Mouse (Mus musculus): ENCODE measurements around the gene Utp18.
A peak's percentile ranks its signal among the peaks of the same experiment; 100 is the strongest.
"Not testable (repeated sequence)": the region's sequence is repeated elsewhere in the genome, so short reads cannot be mapped to it uniquely, and the experiment has no call there.

The Utp18 gene

DNA sequence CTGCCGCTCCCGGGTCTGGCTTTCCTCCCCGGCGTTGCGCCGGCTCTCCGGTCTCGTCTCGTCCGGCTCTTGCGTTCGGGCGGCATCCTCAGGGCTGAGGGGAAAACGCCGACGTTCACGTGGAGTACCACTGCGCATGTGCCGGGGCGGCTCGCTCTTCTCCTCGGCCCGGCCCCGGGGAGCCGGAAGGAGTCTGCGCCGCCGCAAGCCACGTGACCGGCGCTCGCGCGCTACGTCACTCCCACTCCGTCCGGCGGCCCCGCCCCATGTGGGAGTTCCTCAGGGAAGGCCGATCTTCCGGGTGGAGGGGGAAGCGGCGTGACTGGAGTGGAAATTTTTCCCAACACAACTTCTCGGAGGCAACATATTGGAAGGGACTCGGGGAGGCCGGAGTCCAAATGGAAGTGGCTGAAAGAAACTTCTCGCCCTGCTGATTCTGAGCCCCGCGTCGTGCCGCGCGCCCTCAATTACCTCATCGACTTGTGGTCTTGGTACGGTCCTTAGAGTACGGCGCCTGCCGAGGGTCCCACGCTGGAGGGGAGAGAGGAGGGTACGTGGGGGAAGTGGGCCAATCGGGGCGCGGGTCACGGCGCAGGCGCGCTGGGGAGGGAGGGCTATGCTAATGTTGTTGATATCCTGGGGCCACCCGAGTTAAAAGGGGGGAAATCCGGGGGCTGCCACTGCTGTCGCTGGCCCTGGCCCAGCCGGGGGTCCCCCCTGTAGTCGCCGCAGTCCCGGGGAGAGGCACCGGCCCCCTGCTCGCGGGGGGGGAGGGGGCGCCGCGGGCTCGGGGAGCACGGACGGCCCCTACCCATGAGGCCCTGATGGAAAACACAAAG is at the start of gene Utp18, which contains the start of gene Mbtd1:
Gene Utp18, minus strand, starts transcription at position 195 of the 839 bp plus-strand sequence.
Gene Mbtd1, plus strand, starts transcription at position 281 of the 839 bp plus-strand sequence.
- peak; percentile 96 to 99 for DNase-seq (ENCODE audit: low spot score in 2 of 2)

DNA sequence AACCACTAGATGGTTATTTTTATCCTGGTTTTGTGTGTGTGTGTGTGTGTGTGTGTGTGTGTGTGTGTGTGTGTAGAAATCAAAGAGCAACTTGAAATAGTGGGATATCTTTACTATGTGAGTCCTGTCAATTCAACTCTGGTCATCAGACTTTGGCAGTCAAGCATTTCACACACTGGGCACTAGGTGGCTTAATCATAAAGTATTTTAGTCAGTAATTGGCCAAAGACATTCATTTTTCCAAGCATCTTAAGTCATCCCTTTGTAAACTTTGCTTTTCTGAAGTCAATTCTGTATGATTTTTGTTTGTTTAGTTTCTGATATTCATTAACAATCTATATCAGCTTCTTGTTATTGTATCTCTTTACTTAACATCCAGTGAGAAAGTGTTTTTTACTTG is 43.5 kb upstream of the Utp18 start:
- DNase-seq (ENCODE audit: low spot score in 2 of 2): no peak

DNA sequence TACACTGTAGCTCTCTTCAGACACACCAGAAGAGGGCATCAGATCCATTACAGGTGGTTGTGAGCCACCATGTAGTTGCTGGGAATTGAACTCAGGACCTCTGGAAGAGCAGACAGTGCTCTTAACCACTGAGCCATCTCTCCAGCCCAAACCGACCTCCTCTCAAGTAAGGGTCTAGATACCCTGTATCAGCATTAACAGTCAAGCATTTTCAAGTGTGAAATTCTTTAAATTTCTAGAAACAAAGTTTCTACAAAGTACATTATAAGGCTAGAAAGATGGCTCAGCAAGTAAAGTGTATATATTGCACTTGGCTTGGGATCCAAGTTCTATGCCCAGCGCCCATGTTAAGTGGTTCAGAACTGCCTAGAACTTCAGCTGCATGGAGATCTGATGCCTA is 29.5 kb upstream of the Utp18 start:
- DNase-seq (ENCODE audit: low spot score in 2 of 2): not testable (repeated sequence)

DNA sequence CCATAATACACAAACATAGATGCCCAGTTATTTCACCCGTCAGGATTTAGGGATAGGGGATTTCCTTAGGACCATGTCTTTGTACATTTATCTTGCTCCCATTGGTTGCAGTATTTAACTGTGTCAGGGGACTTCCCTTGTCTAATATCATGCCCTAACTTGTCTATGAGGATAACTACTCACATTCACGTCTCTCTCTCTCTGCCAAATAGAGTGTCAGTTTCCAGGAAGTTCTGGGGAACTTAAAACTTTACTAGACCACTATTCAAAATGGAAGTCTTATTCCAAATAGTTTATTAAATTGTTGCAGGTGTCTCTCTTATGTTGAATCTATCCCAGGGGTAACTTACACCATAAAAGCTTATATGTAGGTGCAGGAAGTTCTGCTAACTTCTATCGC is 26.0 kb upstream of the Utp18 start:
- DNase-seq (ENCODE audit: low spot score in 2 of 2): no peak

DNA sequence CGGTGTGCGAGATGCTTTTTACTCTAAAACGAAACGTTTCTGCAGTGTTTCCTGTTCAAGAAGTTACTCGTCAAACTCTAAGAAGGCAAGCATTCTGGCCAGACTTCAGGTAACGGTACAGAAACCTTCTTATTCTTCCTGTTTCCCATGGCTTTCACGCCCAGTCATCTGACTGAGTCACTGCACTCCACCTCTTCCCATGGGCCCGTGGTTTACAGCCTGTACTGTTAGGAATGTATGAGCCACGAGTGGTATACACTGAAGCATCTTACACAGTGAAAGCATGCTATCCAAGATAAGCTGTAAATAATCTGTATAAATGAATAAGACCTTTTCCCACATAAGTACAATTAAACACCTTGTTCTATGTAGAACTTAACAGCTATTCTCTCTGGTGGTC is 23.3 kb upstream of the Utp18 start:
- DNase-seq (ENCODE audit: low spot score in 2 of 2): no peak

DNA sequence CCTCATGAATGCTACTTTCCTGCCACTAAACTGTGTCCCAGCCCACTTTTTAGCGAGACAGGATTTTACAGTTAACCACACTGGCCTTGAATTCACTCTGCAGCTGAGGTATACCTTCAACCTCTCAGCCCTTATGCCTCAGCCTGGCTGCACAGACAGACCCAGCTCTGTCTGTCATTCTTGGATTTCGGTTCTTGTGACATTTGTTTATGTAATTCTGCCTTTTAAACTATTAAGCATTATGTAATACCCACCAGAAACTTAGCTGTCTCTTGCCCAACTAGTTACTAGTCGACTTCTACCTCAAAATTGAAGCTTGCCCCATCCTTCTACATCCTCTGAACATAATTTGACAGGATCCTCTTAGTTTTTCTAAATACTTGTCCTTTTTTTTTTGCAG is 22.3 kb upstream of the Utp18 start:
- no peak for DNase-seq (ENCODE audit: low spot score in 2 of 2)

DNA sequence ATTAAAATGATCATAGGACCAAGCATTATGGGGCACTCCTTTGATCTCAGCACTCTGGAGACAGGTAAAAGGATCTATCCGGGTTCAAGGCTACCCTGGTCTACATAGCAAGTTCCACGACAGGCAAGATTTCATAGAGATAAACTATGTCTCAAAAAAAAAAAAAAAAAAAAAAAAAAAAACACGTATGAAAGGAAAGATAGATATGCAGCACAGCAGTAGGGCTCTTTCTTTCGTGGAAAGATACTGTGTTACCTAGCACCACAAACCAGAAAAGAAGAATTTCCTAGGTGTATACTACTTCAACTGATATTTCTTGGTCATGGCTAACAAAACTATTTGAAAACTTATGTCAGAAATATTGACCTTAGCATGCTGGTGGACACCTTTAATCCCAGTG is 21.3 kb upstream of the Utp18 start:
- no peak for DNase-seq (ENCODE audit: low spot score in 2 of 2)

DNA sequence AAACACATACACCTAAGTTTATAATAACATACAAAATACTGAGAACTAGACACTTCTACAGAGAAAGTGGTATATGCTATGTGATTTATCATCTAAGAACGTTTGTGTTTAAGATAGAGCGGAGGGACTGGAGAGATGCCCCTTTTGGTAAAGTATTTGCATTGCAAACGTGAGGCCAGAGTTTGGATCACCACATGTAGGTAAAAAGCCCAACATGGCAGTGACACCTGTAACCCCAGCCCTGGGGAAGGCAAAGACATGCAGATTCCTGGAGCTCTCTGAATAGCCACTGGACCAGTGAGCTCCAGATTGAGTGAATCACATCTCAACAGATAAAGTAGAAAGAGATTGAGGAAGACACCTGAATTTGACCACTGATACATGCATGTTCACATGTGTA is 12.2 kb upstream of the Utp18 start:
- no peak for DNase-seq (ENCODE audit: low spot score in 2 of 2)

DNA sequence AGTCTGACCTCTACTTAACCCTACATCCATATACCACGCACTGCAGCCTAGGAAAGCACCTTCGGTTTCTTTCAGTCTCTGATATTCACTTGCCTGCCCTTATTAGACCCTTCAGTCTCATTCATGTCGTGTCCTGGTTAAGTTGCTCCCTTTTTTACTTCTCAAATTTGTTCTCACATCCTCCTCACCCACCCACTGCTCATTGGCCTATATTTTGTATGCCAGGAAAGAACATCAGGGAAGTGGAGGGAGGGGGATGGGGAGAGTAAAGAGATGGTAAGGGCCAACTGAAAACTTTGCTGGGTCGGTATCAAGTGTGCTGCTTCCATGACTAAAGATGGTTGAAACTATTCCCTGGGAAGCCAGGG is 1.5 kb upstream of the Utp18 start:
- DNase-seq (ENCODE audit: low spot score in 2 of 2): no peak

DNA sequence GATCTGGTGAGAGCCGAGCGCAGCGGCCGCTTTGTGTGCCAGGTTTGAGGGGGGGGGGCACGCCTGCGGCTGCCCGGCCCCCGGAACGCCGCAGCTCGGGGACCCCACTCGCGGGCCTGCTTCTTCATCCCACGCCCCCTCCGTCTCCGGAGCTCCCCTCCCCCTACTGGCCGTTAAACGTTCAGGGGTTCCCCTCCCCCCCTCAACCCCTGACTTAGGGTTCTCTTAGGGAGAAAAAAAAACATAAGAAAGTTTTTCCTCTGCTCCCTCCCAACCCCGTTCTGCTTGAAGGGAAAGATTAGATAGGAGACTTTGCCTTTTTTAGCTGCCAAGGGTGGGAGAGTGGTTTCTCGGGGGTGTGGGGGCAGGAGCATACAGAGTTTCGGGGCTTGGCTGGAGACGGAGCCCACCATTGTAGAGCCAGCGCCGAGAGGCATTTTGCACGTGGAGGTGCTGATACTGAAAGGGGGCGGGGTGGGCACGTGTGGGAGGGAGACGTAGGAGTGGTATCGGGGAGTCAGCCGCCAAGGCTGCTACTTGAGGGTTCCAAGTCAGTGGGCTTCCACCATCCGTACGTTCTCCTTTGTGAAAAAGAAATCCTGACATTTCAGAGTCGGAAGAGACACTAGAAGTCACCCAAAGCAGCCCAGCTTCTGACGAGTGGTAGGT is 979 bp upstream of the Utp18 start:
- DNase-seq (ENCODE audit: low spot score in 2 of 2): no peak

DNA sequence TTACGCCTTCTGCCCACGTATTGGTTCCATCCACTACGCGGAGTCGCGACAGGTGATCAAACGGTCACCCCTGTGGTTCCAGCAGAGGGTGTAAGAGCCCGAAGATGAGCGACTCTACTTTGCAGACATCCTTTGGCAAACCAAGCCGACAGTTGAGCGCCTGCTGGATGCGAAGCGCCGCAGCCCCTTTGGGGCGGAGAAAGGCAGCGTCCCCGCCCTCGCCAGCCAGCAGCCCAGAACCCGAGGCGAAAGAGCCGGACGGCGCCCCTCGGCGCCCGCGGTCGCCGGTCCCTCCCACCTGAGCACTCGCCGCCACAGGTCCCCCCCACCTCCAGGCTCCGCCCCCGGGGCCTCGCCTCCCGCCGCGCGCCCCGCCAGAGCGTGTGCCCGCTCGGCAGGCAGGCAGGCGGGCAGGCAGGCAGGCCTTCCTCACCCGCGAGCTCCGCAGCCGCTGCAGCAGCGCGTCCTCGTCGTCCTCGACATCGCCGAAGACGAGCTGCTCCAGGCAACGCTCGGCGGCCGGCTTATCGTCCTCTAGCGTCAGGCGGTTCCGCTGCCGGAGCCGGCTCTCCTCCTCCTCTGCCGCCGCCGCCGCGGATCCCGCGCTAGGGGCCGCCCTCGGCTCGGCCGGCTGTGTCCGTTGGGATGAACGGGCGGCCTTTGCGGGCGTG is 530 bp downstream of the Utp18 start:
- DNase-seq (ENCODE audit: low spot score in 2 of 2): peak; percentile 28 to 52

DNA sequence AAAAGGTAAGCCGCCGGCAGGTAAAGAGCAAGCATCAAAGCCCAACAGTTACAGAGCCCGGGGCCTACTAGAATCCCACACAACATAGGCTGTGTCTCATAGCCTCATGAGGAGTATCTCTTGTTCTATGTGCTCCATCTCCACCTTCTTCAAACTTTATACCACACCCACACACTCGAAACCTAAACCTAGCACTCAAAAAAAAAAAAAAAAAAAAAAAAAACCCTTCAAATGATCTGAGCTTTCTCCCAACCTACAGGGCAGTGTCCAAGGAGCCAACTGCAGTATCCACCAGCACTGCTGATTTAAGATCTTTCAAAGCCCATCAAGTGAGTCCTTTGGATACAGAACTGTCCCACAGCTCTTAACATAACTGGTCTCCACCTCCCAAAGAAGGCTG is 1.5 kb downstream of the Utp18 start:
- no peak for DNase-seq (ENCODE audit: low spot score in 2 of 2)

DNA sequence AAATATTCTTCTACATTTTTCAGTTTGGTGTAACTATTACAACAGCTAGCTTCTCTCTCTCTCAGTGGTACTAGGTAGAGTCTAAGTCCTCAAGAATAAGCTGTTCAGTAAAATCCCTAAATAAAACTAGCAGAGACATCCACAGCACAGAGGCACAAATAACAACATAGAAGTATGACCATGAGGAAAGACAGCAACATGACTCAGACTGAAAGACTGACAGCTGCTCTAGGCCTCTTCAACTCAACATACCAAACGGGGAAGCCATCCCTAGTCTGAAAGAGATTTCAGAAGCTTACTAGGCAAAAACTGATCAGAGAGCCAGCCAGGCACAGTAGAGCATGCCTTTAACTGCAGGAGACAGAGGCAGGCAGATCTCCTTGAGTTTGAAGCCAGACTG is 22.9 kb downstream of the Utp18 start:
- DNase-seq (ENCODE audit: low spot score in 2 of 2): no peak

DNA sequence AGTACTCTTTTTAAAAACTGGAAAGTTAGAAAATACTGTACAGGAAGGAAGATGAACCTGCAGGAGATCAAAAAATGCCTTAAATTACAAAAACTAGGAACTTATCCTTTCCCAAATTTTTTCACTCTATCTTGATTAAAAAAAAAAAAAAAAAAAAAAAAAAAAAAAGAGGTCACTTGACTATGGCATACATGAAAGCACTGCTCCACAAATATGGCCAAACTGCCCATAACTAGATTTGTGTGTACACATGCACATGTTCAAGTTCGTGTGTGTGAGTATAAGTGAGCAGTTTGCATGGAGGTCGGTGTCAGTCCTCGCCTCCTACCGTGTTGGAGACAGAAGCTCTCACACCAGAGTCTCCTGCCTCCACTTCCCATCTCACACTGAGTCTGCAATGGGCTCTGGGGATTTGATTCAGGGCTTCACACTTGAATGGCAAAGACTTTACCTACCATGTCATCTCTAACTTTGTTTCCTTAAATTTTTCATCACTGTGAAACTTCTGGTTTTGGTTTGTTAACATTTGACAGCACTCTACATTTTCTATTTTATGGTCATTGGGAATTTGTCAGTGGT is 23.4 kb downstream of the Utp18 start:
- DNase-seq (ENCODE audit: low spot score in 2 of 2): no peak

DNA sequence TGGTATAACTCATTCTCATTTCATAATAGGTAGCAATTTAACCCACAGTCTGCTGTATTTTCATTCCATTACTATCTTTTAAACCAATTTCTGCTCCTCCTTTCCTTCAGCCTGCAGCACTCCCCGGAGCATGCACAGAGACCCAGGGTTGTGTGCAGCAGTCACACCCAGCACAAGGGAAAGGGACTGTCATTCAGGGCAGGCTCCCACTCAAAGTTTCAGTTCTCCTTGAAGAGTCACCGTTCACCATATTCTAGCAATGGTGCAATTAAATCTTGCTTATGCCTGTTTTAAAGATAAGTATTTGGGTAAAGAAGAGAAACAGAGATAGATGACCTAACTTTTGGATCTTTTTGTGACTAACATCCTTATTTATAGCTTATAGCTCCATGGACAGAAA is 24.4 kb downstream of the Utp18 start:
- DNase-seq (ENCODE audit: low spot score in 2 of 2): no peak

DNA sequence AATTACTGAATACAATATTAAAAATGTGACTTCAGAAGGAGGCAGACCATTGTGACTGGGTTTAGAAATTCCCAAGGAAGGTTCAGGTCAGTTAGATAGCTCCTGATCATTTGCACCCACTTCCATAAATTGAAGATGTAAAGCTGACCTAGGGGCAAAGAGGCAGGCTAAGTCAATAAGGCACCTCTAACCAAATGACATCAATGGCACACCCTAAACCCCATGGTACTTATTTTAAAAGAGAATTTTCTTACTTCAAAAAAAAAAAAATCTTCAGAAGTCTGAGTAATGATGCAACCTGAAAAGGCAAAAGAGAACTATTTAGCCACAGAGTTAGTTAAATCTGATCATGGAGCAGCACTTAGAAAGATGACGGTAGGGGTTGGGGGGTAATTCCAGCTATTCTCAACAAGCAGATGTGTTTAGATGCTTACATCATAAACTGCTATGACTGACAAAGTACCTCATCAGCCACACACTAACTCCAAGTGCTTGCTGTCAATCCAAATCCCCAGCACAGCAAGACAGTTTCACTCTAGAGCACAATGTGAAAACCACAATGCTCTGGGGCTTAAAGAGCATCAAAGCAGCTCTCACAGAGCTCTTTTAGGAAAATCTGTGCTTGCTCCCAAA is 24.9 kb downstream of the Utp18 start:
- DNase-seq (ENCODE audit: low spot score in 2 of 2): no peak

DNA sequence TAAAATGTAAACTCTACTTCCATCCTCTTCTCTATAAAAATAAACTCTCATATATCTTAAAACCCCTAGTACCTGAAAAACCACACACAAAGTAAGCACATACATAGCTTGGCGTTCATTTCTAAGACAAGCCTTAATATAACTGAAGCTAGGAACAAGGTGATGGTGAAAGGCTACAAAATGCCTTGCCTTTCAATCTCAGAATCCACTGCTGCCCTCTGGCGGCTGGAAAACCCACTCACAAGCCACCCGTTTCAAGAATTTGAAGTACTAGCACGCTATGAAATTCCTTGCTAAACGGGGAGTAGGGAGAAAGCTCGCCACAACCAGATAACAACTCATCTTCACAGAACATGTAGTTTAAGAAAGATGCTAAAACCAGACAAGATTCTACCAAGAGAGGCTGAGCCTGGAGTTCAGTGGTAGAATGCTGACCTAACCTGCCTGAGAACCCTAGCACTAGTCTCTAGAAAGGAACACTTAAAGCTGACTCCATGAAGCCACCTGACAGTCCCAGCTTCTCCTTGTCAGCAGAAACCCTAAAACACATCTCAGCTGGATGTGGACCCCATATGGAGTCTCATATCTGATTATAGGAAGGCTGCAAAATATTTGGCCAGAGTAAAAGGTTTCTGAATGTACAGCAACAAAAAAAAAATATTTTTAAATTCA is 29.1 kb downstream of the Utp18 start:
- peak; percentile 87 to 89 for DNase-seq (ENCODE audit: low spot score in 2 of 2)

DNA sequence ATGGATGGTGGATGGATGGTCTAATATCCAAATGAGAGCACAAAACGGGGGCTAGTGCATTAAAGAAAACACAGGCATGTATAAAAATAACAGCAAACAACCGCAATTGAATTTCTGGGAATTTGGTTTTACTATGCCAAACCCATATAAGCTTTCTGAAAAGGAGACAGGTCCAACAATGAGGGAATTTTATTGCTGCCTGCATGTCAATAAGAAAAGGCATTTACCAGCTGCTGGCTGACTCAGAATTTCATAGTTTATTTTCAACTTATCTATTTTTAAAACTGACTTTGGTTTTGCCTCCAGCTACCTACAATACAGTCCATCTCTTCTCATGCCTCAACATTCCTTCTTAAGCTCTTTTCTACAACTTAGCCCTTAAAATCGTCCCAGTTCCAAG is 33.0 kb downstream of the Utp18 start:
- DNase-seq (ENCODE audit: low spot score in 2 of 2): no peak

DNA sequence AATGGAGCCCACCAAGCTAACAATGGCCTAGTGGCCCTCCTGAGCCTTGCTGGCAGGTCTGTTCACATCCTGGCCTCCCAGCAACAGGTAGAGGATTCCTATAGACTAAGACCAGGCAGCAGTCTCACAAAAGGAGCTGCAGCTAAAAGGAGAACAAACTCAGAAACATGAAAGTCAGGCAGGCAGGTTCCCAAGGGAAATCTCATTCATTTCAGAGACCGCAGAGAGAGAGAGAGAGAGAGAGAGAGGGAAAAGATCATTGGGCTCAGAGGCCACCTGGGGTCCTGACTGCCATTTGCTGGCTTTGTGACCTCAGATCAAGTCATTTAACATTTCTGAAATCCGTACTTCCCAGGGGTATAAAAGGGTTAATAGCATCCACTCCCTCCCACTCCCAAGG is 38.2 kb downstream of the Utp18 start:
- DNase-seq (ENCODE audit: low spot score in 2 of 2): no peak

DNA sequence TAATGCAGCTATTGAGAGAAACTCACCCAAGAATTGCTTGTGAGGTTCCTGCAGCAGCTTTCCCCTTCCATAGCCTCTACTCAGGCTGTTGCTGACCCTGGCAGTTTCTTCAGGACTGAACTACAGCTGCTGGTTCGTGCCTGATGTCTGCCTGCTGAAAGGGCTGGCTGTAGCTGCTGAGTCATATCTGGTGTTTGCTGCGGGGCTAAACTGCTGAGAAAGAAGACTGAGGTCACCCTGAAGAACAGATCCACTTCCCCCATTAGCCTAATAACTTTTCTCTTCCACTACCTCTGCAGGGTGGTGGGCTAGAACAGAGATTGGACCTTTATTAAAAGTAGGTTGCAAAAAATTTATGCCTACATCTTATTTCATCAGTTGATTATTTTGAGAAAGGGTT is 49.8 kb downstream of the Utp18 start:
- DNase-seq (ENCODE audit: low spot score in 2 of 2): no peak

DNA sequence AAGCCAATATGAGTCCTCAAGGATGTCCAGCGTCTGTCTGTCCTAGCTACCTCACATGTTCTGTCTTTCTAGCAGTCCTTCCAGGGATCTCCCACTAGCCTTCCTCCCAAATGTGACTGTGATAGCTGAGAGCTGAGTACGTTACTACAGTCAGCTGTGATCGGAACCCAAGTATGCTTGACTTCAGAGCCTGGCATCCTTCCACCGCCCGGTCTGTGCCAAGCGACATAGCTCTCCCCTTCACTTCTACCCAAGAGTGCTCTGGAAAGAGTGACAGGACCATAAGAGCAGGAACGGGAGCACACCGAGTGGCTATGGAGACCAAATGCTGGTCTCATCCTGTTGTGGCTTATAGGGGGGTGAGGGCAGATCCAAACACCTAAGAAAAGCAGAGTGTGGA is 55.6 kb downstream of the Utp18 start:
- DNase-seq (ENCODE audit: low spot score in 2 of 2): peak in 1 of 2 experiments; percentile 68
